Mouse (Mus musculus): ENCODE measurements at regions not wholly inside any gene's neighbourhood (a gene's known extent, or its start where the extent isn't known, plus 50 kb on each side); places are given as distances from the start of the nearest gene placed in this dataset.
A peak's percentile ranks its signal among the peaks of the same experiment; 100 is the strongest.

- DNase-seq (ENCODE audit: extremely low spot score, low spot score), result no peak
Measured at GRCm38 (mm10) chr3:101749841-101750240, 98.9 kb downstream of the Mab21l3 start.

GRCm38 (mm10) chr3:101749031-101749632, 99.6 kb downstream of the Mab21l3 start:
- DNase-seq (ENCODE audit: extremely low spot score, low spot score), result no peak

- no peak for DNase-seq (ENCODE audit: extremely low spot score, low spot score)
Measured at GRCm38 (mm10) chr3:101748186-101748585, 100.6 kb downstream of the Mab21l3 start.

- no peak for DNase-seq (ENCODE audit: extremely low spot score, low spot score)
Measured at GRCm38 (mm10) chr3:101740906-101741305, 107.9 kb downstream of the Mab21l3 start.

- no peak for DNase-seq (ENCODE audit: extremely low spot score, low spot score)
Measured at GRCm38 (mm10) chr3:101737197-101737596, 111.6 kb downstream of the Mab21l3 start.

- no peak for DNase-seq (ENCODE audit: extremely low spot score, low spot score)
Measured at GRCm38 (mm10) chr3:101729044-101729443, 119.7 kb downstream of the Mab21l3 start.

- DNase-seq (ENCODE audit: extremely low spot score, low spot score), result no peak
Measured at GRCm38 (mm10) chr3:101722926-101723325, 118.4 kb upstream of the Atp1a1 start.

GRCm38 (mm10) chr3:101722001-101722400, 117.5 kb upstream of the Atp1a1 start:
- no peak for DNase-seq (ENCODE audit: extremely low spot score, low spot score)

- no peak for DNase-seq (ENCODE audit: extremely low spot score, low spot score)
Measured at GRCm38 (mm10) chr3:101715416-101715815, 110.9 kb upstream of the Atp1a1 start.

- no peak for DNase-seq (ENCODE audit: extremely low spot score, low spot score)
Measured at GRCm38 (mm10) chr3:101714810-101715209, 110.3 kb upstream of the Atp1a1 start.

- no peak for DNase-seq (ENCODE audit: extremely low spot score, low spot score)
Measured at GRCm38 (mm10) chr3:101713669-101714068, 109.2 kb upstream of the Atp1a1 start.

GRCm38 (mm10) chr3:101713138-101713638, 108.7 kb upstream of the Atp1a1 start:
- DNase-seq (ENCODE audit: extremely low spot score, low spot score), result no peak

GRCm38 (mm10) chr3:101712666-101713065, 108.2 kb upstream of the Atp1a1 start:
- DNase-seq (ENCODE audit: extremely low spot score, low spot score), result no peak

GRCm38 (mm10) chr3:101711594-101712171, 107.2 kb upstream of the Atp1a1 start:
- peak; percentile 36 for DNase-seq (ENCODE audit: extremely low spot score, low spot score)

- no peak for DNase-seq (ENCODE audit: extremely low spot score, low spot score)
Measured at GRCm38 (mm10) chr3:101709379-101709970, 105.0 kb upstream of the Atp1a1 start.

- no peak for DNase-seq (ENCODE audit: extremely low spot score, low spot score)
Measured at GRCm38 (mm10) chr3:101708821-101709220, 104.3 kb upstream of the Atp1a1 start.

- DNase-seq (ENCODE audit: extremely low spot score, low spot score), result no peak
Measured at GRCm38 (mm10) chr3:101704919-101705318, 100.4 kb upstream of the Atp1a1 start.

- DNase-seq (ENCODE audit: extremely low spot score, low spot score), result no peak
Measured at GRCm38 (mm10) chr3:101704326-101704725, 99.8 kb upstream of the Atp1a1 start.

- DNase-seq (ENCODE audit: extremely low spot score, low spot score), result no peak
Measured at GRCm38 (mm10) chr3:101701763-101702173, 97.3 kb upstream of the Atp1a1 start.

- DNase-seq (ENCODE audit: extremely low spot score, low spot score), result no peak
Measured at GRCm38 (mm10) chr3:101700974-101701610, 96.6 kb upstream of the Atp1a1 start.

GRCm38 (mm10) chr3:101699929-101700681, 95.6 kb upstream of the Atp1a1 start:
- DNase-seq (ENCODE audit: extremely low spot score, low spot score), result no peak

Data from neural tube, embryonic 10.5 days (tissue).